In genomic region chr1:104917307-104917836, GRCm38 (mm10) we compare ENCODE assay signal across 12 mouse cellular contexts.
"Had no signal": no experiment of that assay in that cellular context is flagged by ENCODE, and none has a peak within 500 bp of the region (broad histone marks: within the 10 kb centered on the region; RNA-seq: fewer than 3 reads in every experiment).

No protein-coding gene starts in this region.

- H3K9ac ChIP-seq: kidney, embryonic 15.5 days; liver, embryonic 15.5 days had no signal

- H3K27me3 ChIP-seq: kidney, embryonic 15.5 days; liver, embryonic 15.5 days had no signal

- H3K4me2 ChIP-seq: kidney, embryonic 15.5 days; liver, embryonic 11.5 days; liver, embryonic 15.5 days had no signal

- H3K4me1 ChIP-seq: kidney, embryonic 15.5 days; limb, embryonic 10.5 days; liver, embryonic 15.5 days had no signal

- H3K4me3 ChIP-seq: kidney, embryonic 15.5 days; left cerebral cortex, adult 2 months; limb, embryonic 10.5 days; liver, embryonic 15.5 days had no signal

- H3K27ac ChIP-seq: kidney, embryonic 15.5 days; left cerebral cortex, adult 2 months; limb, embryonic 10.5 days; liver, embryonic 15.5 days; stomach, postnatal 0 days had no signal

- DNase-seq: kidney, adult 2 months; kidney, postnatal 14 days; lung, adult 2 months; lung, postnatal 36 days; thymus, postnatal 4 days had no signal

- H3K36me3 ChIP-seq: kidney, embryonic 15.5 days; limb, embryonic 10.5 days; liver, embryonic 15.5 days had no signal

- ATAC-seq: lung, postnatal 0 days had no signal

- H3K9me3 ChIP-seq: kidney, embryonic 15.5 days; limb, embryonic 10.5 days; liver, embryonic 15.5 days had no signal
